Mouse (Mus musculus) megakaryocyte-erythroid progenitor cell, adult 5 weeks (primary cell): Measurements from ENCODE around the gene Slc25a3. TPM values are rescaled to one million over a fixed set of nuclear protein-coding genes. Genes with fewer than 3 reads are reported as not detected.

Experiments
- polyA plus RNA-seq: library from polyadenylated mRNA; stranded (reverse); fragments of >175 nt; gene quantifications from 2 replicates; pipeline ENCODE4 v1.2.3, GENCODE M21; 2012

Gene Slc25a3
- polyA plus RNA-seq: 437 and 484 TPM in 2 replicates

GRCm38 (mm10) chr10:91123828-91124822 is at the start of gene Slc25a3:
TSS of gene Slc25a3 (minus strand) at chr10:91124059.

GRCm38 (mm10) chr10:91082550-91083392 is 41.1 kb downstream of the Slc25a3 start, which contains the start of the genes Apaf1 and Ikbip:
TSS of gene Apaf1 (minus strand) at chr10:91082770.
TSS of gene Ikbip (plus strand) at chr10:91082940.

Other genes starting within 250 kb of the Slc25a3 start
- 16.2 and 17.5 TPM in 2 replicates for gene Apaf1, start 41.3 kb downstream of the Slc25a3 start, polyA plus RNA-seq
- 3.1 and 3.3 TPM in 2 replicates for gene Ikbip, start 41.1 kb downstream of the Slc25a3 start, polyA plus RNA-seq
- gene Tmpo, start 57.3 kb upstream of the Slc25a3 start, polyA plus RNA-seq: 249 and 311 TPM in 2 replicates